Mouse (Mus musculus): ENCODE data around the gene Clca4a. TPM values are rescaled to one million over a fixed set of nuclear protein-coding genes. Genes with fewer than 3 reads are reported as not detected.
"Not testable (repeated sequence)": the region's sequence is repeated elsewhere in the genome, so short reads cannot be mapped to it uniquely, and the experiment has no call there.

Gene Clca4a
- total RNA-seq (2021), result under 1 TPM in 1 of 2 experiments, not detected in 1; 0.09 TPM
- long read RNA-seq, experiment 1, result 0 reads
- long read RNA-seq, experiment 2, result 0 reads

- no peak for DNase-seq (ENCODE audit: low spot score)
Observed at GRCm38 (mm10) chr3:144974945-144975344, at the start of gene Clca4a. Clca4a (minus strand) TSS chr3:144975045.

- no peak for DNase-seq (ENCODE audit: low spot score)
Observed at GRCm38 (mm10) chr3:145017807-145018206, 43.0 kb upstream of the Clca4a start.

- no peak for DNase-seq (ENCODE audit: low spot score)
Observed at GRCm38 (mm10) chr3:145004422-145004821, 29.6 kb upstream of the Clca4a start.

DNA sequence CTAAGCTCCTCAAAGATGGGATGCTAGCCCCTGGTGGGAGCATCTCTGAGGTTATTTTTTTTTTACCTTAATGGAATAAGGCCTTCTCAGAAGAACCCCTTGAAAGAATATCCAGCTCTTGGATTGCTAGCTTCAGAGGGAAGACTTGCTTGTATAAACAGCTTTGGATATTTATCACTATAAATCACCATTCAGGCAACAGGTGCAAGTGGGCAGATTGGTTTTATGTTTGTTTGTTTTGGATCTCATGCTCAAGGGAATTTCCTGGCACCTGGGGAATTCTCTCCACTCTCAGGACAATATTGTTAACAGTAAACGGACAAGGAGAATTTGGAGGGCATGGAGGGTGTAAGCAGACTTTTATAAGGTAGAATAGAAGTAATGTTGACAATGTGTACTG lies 26.1 kb upstream of the Clca4a start:
- no peak for DNase-seq (ENCODE audit: low spot score)

- no peak for DNase-seq (ENCODE audit: low spot score)
Observed at GRCm38 (mm10) chr3:144993055-144993454, 18.2 kb upstream of the Clca4a start.

DNA sequence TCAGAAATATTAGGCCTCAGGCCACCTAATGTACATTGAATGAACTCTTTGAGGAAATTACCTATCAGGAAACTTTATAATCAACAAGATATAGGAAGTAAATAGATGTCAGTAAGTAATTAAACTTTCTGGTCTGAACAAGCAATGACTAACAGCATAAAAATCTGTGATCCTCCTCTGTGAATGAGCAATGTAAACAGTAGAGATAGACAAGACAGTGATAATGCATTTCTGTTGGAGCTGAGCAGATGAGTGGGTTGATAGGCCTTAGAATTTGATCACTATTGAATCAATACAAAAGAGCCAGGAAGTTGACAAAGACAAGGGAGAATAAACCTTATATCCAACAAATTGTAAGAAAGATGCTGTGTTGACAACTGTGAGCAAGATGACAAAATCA lies 17.8 kb upstream of the Clca4a start:
- no peak for DNase-seq (ENCODE audit: low spot score)

DNA sequence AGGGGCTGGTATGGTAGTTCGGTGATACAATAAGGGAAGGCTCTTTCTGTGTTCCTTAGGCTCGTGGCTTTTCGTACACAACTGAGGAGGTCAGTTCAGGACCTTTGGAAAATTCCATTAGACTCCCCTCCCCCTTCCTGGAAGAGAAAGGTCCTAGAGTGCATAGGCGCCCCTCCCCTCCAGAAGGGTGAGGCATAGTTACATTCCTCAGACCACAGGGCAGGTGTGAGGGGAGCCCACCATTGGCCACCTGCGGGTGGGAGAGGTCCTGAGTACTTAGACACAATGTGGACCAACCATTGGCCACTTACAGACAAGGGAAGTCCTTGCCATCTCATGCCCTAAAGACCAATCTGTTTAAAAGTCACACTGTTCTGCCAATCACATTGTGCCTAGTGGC lies 11.0 kb upstream of the Clca4a start:
- no peak for DNase-seq (ENCODE audit: low spot score)

GRCm38 (mm10) chr3:144980551-144980950 lies 5.7 kb upstream of the Clca4a start:
- no peak for DNase-seq (ENCODE audit: low spot score)

DNA sequence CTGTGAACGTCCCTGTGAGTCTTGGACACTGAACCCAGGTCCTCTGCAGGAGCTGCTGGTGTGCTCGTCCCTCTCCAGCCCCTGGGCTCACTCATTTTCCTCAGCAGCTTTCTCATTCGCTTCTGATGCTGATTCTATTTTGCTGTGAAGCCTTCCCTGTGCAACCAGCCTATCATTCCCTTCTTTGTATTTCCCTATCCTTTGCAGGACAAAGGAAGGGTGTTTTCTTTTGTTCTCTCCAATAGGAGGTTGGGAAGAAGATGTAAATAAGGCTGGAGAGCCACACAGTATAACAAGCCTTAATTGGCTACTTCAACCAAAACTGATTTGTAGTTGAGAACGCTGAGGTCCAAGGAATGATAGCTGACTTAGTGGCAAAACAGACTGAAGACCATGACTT lies 2.8 kb upstream of the Clca4a start:
- DNase-seq (ENCODE audit: low spot score), result no peak

GRCm38 (mm10) chr3:144976091-144976490 lies 1.2 kb upstream of the Clca4a start:
- DNase-seq (ENCODE audit: low spot score), result no peak

DNA sequence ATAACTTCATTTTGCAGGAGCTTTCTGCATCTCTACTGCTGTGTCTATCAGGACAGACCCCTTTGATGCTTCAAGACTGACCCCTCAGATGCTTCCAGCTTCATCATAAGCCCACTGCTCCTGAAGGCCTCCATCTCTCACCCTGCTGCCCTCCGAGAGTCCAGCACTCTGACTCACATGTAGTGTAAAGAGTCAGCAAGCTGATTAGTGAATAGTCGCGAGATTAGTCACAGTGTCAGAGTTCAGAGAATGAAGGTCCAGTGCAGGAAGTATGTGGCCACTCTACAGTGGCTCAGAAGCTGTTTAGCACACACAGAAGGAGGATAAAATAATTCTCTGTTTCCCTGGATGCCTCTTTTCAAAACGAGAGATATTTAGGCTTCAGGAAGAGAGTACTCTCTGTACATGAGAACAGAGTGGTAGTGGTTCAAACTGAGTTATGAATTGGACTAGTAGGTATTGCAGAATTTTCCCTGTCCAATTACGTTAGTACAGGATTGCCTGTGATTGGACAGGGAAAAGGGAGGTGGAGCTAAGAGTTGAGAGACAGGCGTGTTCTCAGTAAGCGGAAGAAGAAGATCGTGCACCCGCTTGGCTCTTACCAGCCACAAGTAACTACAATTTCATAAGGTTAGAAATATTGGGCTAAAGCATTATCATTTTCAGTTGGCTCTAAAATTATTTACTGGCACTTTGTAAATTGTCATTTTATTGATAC lies 3.1 kb downstream of the Clca4a start:
- no peak for DNase-seq (ENCODE audit: low spot score)

DNA sequence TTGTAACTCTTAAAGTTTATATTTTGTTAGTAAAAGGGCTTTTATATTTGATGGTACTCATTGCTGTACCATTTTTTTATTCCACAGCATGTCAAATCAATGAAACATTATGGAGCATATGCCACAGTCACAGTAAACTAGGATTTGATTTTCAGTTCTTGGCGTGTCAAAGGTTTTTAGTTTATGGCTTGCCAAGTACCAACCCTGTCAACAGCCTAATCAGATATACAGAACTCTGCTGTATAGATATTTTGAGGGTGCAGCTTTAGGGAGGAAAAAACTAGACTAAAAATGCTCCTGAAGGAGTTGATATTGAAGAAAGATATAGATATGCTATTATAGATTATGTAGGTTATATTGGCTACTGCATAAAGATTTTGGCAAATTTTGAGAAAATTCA lies 5.1 kb downstream of the Clca4a start:
- DNase-seq (ENCODE audit: low spot score), result no peak

GRCm38 (mm10) chr3:144966074-144966473 lies 8.8 kb downstream of the Clca4a start:
- DNase-seq (ENCODE audit: low spot score), result no peak

DNA sequence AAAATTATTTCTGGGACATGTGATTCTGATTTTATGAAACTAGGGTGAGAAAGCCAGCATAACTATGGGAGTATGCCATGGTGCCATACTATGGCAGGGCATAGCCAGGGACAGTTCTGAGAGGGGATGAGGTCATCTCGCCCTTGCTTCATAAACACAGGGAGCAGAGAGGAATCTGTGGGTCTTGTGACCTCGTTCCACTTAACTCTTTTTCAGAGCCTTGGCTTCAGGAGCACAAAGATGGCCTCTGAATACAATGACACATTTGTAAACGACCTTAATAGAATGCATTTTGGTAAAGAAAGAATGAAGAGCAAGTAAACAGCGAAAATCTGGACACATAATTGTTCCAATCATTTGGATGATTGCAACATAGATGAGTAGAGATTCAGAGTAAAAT lies 24.0 kb downstream of the Clca4a start:
- no peak for DNase-seq (ENCODE audit: low spot score)

GRCm38 (mm10) chr3:144947376-144947775 lies 27.5 kb downstream of the Clca4a start:
- not testable (repeated sequence) for DNase-seq (ENCODE audit: low spot score)

DNA sequence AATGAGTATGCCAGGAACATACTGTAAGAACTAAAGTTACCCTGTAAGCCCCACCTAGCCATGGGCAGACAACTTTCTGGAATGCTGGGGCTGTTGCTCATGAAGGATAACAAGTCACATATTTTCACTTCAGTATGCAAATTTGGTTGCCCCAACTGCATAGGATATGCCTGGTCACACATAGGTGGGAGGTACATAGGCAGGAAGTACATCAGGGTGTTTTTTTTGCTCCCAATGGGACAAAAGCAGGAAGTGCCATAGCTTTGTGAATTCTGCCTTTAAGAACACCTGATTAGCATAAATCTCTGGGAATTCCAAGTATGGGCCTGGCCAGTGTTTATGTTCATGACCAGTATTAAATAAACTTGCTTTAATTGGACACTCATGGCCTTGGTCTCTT lies 41.2 kb downstream of the Clca4a start:
- not testable (repeated sequence) for DNase-seq (ENCODE audit: low spot score)

GRCm38 (mm10) chr3:144933011-144933491 lies 41.8 kb downstream of the Clca4a start:
- no peak for DNase-seq (ENCODE audit: low spot score)

- no peak for DNase-seq (ENCODE audit: low spot score)
Observed at GRCm38 (mm10) chr3:144932335-144932734, 42.5 kb downstream of the Clca4a start, which contains the start of gene Clca4b. Clca4b (minus strand) TSS chr3:144932529.

- DNase-seq (ENCODE audit: low spot score), result no peak
Observed at GRCm38 (mm10) chr3:144914014-144914413, 60.8 kb downstream of the Clca4a start.

Measured in gastrocnemius, adult 18-20 months (tissue).